In the genomic region with DNA sequence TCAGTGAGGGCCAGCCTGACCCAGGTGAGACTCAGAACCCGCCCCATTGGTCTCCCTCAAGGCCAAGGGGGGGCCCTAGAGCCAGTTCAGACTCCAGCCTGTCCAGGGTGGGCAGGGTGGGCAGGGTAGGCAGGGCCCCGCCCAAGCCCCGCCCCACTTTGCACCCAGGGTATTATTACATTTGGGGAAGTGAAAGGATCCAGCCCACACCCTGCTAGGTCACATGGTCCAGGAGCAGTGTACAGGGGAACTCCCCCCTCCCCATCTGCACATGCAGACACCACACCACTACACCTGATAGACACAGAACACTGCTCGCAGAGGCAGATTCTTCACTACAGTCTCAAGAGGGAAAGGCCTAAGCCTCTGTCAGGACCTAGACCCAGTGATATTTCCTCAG, we compare ENCODE assay signal across 15 mouse cellular contexts. TPM values are rescaled to one million over a fixed set of nuclear protein-coding genes. Genes with fewer than 3 reads are reported as not detected.
DNase-seq lines count a peak whose midpoint lies in the region; ATAC-seq and TF ChIP-seq lines count a peak whose summit lies in the region.
"Had no signal": no experiment of that assay in that cellular context is flagged by ENCODE, and none has a peak within 500 bp of the region (broad histone marks: within the 10 kb centered on the region; RNA-seq: fewer than 3 reads in every experiment).

No protein-coding gene starts in this region.

- WGBS in kidney, postnatal 0 days: 86% methylated on average over 4 of the region's 4 CpGs
- whole genome bisulfite sequencing in kidney, embryonic 15.5 days: 86% methylated on average over 4 of the region's 4 CpGs

- TF ChIP-seq CTCF in kidney, postnatal 0 days (IDR thresholded peaks at IDR 0.05; ENCODE audit: low read depth): no peak

- H3K9ac ChIP-seq in kidney, postnatal 0 days (ENCODE audit: low read depth, low read length): no peak overlapping the region
- no peak overlapping the region for H3K9ac ChIP-seq in kidney, embryonic 15.5 days
- H3K9ac ChIP-seq: forebrain, postnatal 0 days had no signal

- H3K9me3 ChIP-seq in kidney, postnatal 0 days (replicated peaks; ENCODE audit: low read length): no peaks in the 10 kb centered on the region
- no peaks in the 10 kb centered on the region for H3K9me3 ChIP-seq in kidney, embryonic 15.5 days (replicated peaks)

- H3K4me1 ChIP-seq in kidney, postnatal 0 days (replicated peaks; ENCODE audit: insufficient read depth, low read length): no peaks in the 10 kb centered on the region
- peaks cover 6% of the 10 kb centered on the region; the same call in 1 of the 2 replicates for H3K4me1 ChIP-seq in kidney, embryonic 15.5 days

- DNase-seq in kidney, postnatal 0 days (ENCODE audit: low spot score): no peak
- DNase-seq in B cell, adult 2 months: peak; percentile 84 to 90
- peak; percentile 49 for DNase-seq in ZHBTc4 (ENCODE audit: low read depth, low spot score)
- DNase-seq in retina, embryonic 14.5 days (ENCODE audit: low spot score): no peak
- no peak for DNase-seq in adrenal gland, postnatal 25 days
- no peak for DNase-seq in right cerebral cortex, postnatal 10 days (ENCODE audit: low spot score in 2 of 2)
- DNase-seq: cerebellum, adult 11-12 months; embryo, embryonic 11 days; forebrain, postnatal 0 days; gastrocnemius, postnatal 14 days; lung, postnatal 4 days; thymus, postnatal 14 days had no signal

- no peaks in the 10 kb centered on the region for H3K27me3 ChIP-seq in kidney, postnatal 0 days (ENCODE audit: insufficient read depth, low read length)
- H3K27me3 ChIP-seq in kidney, embryonic 15.5 days: no peaks in the 10 kb centered on the region

- H3K36me3 ChIP-seq in kidney, postnatal 0 days (ENCODE audit: insufficient read depth, low read length): 0 out of 2 replicates have a peak, but pooled peaks cover 10% of the 10 kb centered on the region
- peaks cover 43% of the 10 kb centered on the region for H3K36me3 ChIP-seq in kidney, embryonic 15.5 days

- no peak overlapping the region for H3K4me2 ChIP-seq in kidney, postnatal 0 days (ENCODE audit: low read length)
- no peak overlapping the region for H3K4me2 ChIP-seq in kidney, embryonic 15.5 days

- 0 out of 2 replicates have a peak, but pooled peaks have one; percentile 5 for ATAC-seq in kidney, postnatal 0 days (replicated peaks; ENCODE audit: low FRiP score, low read depth)
- ATAC-seq in kidney, embryonic 15.5 days (replicated peaks; ENCODE audit: low FRiP score): no peak
- peak; percentile 84 for ATAC-seq in neutrophil, adult 5-6 weeks (ENCODE audit: extremely low read depth, insufficient number of reproducible peaks, low FRiP score, poor library complexity, severe bottlenecking)
- ATAC-seq: forebrain, postnatal 0 days had no signal

- H3K4me3 ChIP-seq in kidney, postnatal 0 days (replicated peaks; ENCODE audit: low read depth, low read length): no peak overlapping the region
- H3K4me3 ChIP-seq in kidney, embryonic 15.5 days (replicated peaks): no peak overlapping the region
- H3K4me3 ChIP-seq: myocyte had no signal

- no peak overlapping the region for H3K27ac ChIP-seq in kidney, postnatal 0 days
- no peak overlapping the region for H3K27ac ChIP-seq in kidney, embryonic 15.5 days

RNA-seq across cellular contexts. Expression of gene Prkcd, which starts 18.3 kb away (rescaled TPM):
- polyA plus RNA-seq in kidney, postnatal 0 days (2015; fragmentation: Nextera tagmentation; extraction: Ambion mirVana): 44.9 and 46.9 TPM in 2 replicates
- polyA plus RNA-seq in kidney, embryonic 15.5 days (2015; fragmentation: Nextera tagmentation; extraction: Ambion mirVana): 47.5 and 50.6 TPM in 2 replicates
- total RNA-seq in neutrophil, adult 5-6 weeks (2017): 483 and 502 TPM in 2 replicates
- 210 and 237 TPM in 2 replicates for total RNA-seq in adrenal gland, postnatal 25 days (2021)

RNA-seq across cellular contexts. Expression of gene Rft1, which starts 46.5 kb away (rescaled TPM):
- 14.0 and 17.1 TPM in 2 replicates for polyA plus RNA-seq in kidney, postnatal 0 days (2015; fragmentation: Nextera tagmentation; extraction: Ambion mirVana)
- 18.8 and 20.2 TPM in 2 replicates for polyA plus RNA-seq in kidney, embryonic 15.5 days (2015; fragmentation: Nextera tagmentation; extraction: Ambion mirVana)
- total RNA-seq in neutrophil, adult 5-6 weeks (2017): 13.0 and 13.5 TPM in 2 replicates
- 23.7 and 32.8 TPM in 2 replicates for total RNA-seq in adrenal gland, postnatal 25 days (2021)

RNA-seq across cellular contexts. Expression of gene Tkt, which starts 59.5 kb away (rescaled TPM):
- 238 and 253 TPM in 2 replicates for polyA plus RNA-seq in kidney, postnatal 0 days (2015; fragmentation: Nextera tagmentation; extraction: Ambion mirVana)
- polyA plus RNA-seq in kidney, embryonic 15.5 days (2015; fragmentation: Nextera tagmentation; extraction: Ambion mirVana): 275 and 297 TPM in 2 replicates
- 152 and 166 TPM in 2 replicates for total RNA-seq in neutrophil, adult 5-6 weeks (2017)
- 920 and 1,133 TPM in 2 replicates for total RNA-seq in adrenal gland, postnatal 25 days (2021)

Comparison
In these comparisons a context has a peak if more than half of its experiments do, and no peak if none do; other contexts are left out.
1. DNase-seq: peak in B cell, adult 2 months (2 of 2) and ZHBTc4 (single experiment); none in kidney, postnatal 0 days (single experiment), retina, embryonic 14.5 days (single experiment), adrenal gland, postnatal 25 days (single experiment) and right cerebral cortex, postnatal 10 days (0 of 2).